Mouse (Mus musculus) embryonic facial prominence, embryonic 15.5 days (tissue): ENCODE results near the gene Slc22a20. TPM values are rescaled to one million over a fixed set of nuclear protein-coding genes. Genes with fewer than 3 reads are reported as not detected.

Source experiments
- ATAC-seq: fragments of 200-750 bp; cut with Nextera tagmentation; 2 replicates; pipeline ENCODE4 v1.8.0; 2017; ENCODE audit warnings: low read depth, moderate TSS enrichment; ENCODE audit not compliant: insufficient number of reproducible peaks, low FRiP score, low TSS enrichment
- H3K27ac ChIP-seq: fragments of 300-500 bp; sonication (generic); replicated peaks from 2 replicates; pipeline ENCODE4 v1.5.1; 2015; ENCODE audit warnings: mild to moderate bottlenecking, inconsistent platforms
- H3K27me3 ChIP-seq: fragments of 300-500 bp; sonication (generic); 2 replicates; pipeline ENCODE4 v1.6.1; 2015; ENCODE audit warnings: inconsistent platforms
- H3K36me3 ChIP-seq: fragments of 300-500 bp; sonication (generic); 2 replicates; pipeline ENCODE4 v1.6.1; 2015; ENCODE audit warnings: mild to moderate bottlenecking, inconsistent platforms
- H3K4me1 ChIP-seq: fragments of 300-500 bp; sonication (generic); 2 replicates; pipeline ENCODE4 v1.6.1; 2015; ENCODE audit warnings: inconsistent platforms
- H3K4me2 ChIP-seq: fragments of 300-500 bp; sonication (generic); replicated peaks from 2 replicates; pipeline ENCODE4 v1.6.1; 2015; ENCODE audit warnings: mild to moderate bottlenecking, inconsistent platforms
- H3K4me3 ChIP-seq: fragments of 300-500 bp; sonication (generic); replicated peaks from 2 replicates; pipeline ENCODE4 v1.5.1; 2015; ENCODE audit warnings: mild to moderate bottlenecking, inconsistent platforms
- H3K9ac ChIP-seq: fragments of 300-500 bp; sonication (generic); 2 replicates; pipeline ENCODE4 v1.6.1; 2015; ENCODE audit warnings: inconsistent platforms
- H3K9me3 ChIP-seq: fragments of 300-500 bp; sonication (generic); replicated peaks from 2 replicates; pipeline ENCODE4 v1.6.1; 2016; ENCODE audit warnings: inconsistent platforms
- WGBS: fragments of 180-500 bp; shearing (Covaris S2); methylation state at CpG from one replicate; pipeline ENCODE4 v1.1.7; 2015; 5-methylcytosine and 5-hydroxymethylcytosine counted together
- polyA plus RNA-seq: library from polyadenylated mRNA; unstranded; fragments of >200 nt; fragmentation: Nextera tagmentation; extraction: Ambion mirVana; gene quantifications from 2 replicates; pipeline ENCODE4 v1.2.1, GENCODE M21; 2015

The Slc22a20 gene
- polyA plus RNA-seq, 1 experiment from 2014 or later, result not detected

DNA sequence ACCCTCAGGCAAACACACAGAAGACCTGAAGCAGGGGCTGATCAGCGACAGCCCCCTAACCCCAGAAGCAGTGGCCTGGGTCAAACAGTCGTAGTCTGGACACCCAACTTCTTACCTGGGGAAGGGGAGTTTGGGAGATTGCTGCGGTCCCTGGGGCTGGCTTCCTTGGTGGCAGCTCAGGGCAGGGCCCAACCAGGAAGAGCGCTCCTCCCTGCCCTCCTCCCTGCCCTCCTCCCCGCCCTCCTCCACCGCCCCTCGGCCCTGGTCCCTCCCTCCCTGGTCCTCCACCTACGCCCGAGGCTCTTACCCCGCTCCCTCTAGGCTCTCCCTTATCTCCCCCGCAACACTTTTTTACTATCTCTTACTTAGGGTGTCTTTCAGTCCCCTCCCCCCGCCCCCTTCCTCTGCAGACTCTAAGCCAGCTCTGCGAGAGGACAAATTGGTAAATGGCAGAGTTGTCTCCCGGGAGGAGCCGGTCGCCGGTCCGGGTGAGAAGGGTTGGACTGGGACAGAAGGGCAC is 29.1 kb upstream of the Slc22a20 start:
- no peaks in the 10 kb centered on the region for H3K9me3 ChIP-seq
- H3K4me3 ChIP-seq, result peak overlapping the region; percentile 59
- ATAC-seq, result peak; percentile 80
- 3% methylated on average over 18 of the region's 18 CpGs for WGBS
- no peaks in the 10 kb centered on the region for H3K27me3 ChIP-seq
- peak overlapping the region; percentile 82 for H3K27ac ChIP-seq
- peaks cover 31% of the 10 kb centered on the region for H3K4me1 ChIP-seq
- H3K4me2 ChIP-seq, result peak overlapping the region; percentile 90
- H3K36me3 ChIP-seq, result peaks cover 6% of the 10 kb centered on the region; the same call in 1 of the 2 replicates
- peak overlapping the region; percentile 64 for H3K9ac ChIP-seq

DNA sequence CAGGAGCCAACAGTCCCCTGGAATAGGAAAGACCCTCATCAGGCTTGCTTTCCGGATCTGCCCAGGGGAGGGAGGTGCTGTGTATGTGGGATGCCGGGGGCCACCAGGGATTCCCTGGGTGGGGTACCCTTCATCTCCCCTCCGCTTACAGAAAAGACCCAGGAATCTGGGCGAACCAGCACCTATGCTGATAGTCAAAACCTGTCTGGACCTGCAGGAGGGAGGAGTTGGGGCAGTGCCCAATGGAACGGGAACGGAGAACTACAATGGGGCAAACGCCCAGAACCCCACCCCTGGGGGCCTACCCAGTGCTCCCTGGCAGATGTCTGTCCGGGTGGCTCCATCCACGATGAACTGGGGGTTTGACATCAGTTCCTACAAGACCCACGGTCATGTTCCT is 27.7 kb upstream of the Slc22a20 start:
- 74% methylated on average over 10 of the region's 10 CpGs for WGBS
- Histone ChIP-seq H3K36me3 (peaks cover 13% of the 10 kb centered on the region; the same call in 1 of the 2 replicates), H3K27me3 (no peaks in the 10 kb centered on the region), H3K4me1 (peaks cover 31% of the 10 kb centered on the region), H3K27ac (no peak overlapping the region), H3K4me3 (peak overlapping the region; percentile 59), H3K9ac (no peak overlapping the region), H3K9me3 (no peaks in the 10 kb centered on the region), H3K4me2 (peak overlapping the region; percentile 90)
- no peak for ATAC-seq

DNA sequence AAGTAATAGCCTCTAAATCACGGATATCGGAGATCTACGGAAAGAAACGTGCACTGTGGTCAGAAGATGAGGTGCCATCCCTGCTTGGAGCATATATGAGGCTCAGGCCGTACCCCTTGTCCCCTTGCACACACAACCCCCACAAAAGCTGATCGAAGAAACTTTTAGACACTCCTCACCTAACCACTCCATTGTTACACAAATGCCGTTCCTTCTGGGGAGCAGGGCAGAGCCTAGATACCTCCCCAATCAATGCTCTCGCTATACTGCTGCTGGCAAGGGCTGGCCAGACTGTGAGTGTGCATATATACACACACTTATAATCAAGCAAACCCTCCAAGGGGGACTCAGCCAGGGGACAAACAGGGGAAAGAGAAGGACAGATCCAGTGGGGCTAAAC is 23.2 kb upstream of the Slc22a20 start:
- H3K4me2 ChIP-seq, result no peak overlapping the region
- peaks cover 35% of the 10 kb centered on the region for H3K36me3 ChIP-seq
- H3K27me3 ChIP-seq, result no peaks in the 10 kb centered on the region
- H3K4me3 ChIP-seq, result no peak overlapping the region
- H3K9me3 ChIP-seq, result no peaks in the 10 kb centered on the region
- WGBS, result 70% methylated on average over 8 of the region's 8 CpGs
- H3K9ac ChIP-seq, result no peak overlapping the region
- ATAC-seq, result no peak
- H3K27ac ChIP-seq, result no peak overlapping the region
- H3K4me1 ChIP-seq, result peaks cover 5% of the 10 kb centered on the region

DNA sequence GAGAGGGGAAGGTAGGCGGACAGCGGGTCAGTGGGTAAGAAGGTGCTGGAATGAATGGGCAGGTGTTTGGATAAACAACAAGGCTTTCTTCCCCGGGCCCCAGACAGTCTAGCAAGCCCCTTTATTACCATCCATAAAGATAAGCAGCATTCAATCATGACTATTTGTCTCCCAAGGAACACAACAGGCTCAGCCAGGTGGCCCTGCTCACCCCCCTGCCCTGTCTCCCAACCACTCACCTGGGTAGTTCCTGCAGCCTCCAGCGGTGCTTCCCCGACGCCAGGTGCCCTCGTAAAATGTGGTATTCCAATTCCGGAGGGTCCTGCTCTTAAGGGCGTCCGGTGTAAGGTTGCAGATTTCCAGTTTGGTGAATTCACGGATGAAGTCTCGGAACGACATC is 21.1 kb upstream of the Slc22a20 start:
- Histone ChIP-seq H3K9me3 (no peaks in the 10 kb centered on the region), H3K36me3 (peaks cover 39% of the 10 kb centered on the region), H3K27ac (no peak overlapping the region), H3K9ac (no peak overlapping the region), H3K4me1 (no peaks in the 10 kb centered on the region), H3K4me2 (no peak overlapping the region), H3K4me3 (no peak overlapping the region), H3K27me3 (no peaks in the 10 kb centered on the region)
- WGBS, result 82% methylated on average over 13 of the region's 13 CpGs
- no peak for ATAC-seq

DNA sequence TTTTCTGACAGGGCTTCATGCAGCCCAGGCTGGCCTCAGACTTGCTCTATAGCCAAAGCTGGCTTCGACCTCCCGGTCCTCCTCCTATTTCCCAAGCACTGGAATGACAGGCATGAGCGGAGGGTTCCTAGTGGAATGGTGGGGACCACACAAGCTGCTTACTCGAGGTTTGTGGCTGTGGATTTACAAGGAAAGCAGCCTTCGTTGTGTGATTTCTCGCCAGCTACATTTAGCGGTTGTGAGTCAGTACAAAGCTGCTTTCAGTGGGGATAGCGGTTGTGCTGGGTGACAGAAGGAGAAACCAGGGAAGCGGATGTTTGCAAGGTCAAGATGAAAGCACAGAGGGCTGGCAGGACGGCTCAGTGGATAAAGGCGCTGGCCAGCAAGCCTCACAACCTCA is 19.6 kb upstream of the Slc22a20 start:
- H3K36me3 ChIP-seq, result peaks cover 37% of the 10 kb centered on the region
- H3K4me2 ChIP-seq, result no peak overlapping the region
- no peak overlapping the region for H3K9ac ChIP-seq
- H3K9me3 ChIP-seq, result no peaks in the 10 kb centered on the region
- 57% methylated on average over 11 of the region's 11 CpGs for WGBS
- no peak for ATAC-seq
- H3K27ac ChIP-seq, result no peak overlapping the region
- H3K27me3 ChIP-seq, result no peaks in the 10 kb centered on the region
- no peak overlapping the region for H3K4me3 ChIP-seq
- H3K4me1 ChIP-seq, result no peaks in the 10 kb centered on the region

DNA sequence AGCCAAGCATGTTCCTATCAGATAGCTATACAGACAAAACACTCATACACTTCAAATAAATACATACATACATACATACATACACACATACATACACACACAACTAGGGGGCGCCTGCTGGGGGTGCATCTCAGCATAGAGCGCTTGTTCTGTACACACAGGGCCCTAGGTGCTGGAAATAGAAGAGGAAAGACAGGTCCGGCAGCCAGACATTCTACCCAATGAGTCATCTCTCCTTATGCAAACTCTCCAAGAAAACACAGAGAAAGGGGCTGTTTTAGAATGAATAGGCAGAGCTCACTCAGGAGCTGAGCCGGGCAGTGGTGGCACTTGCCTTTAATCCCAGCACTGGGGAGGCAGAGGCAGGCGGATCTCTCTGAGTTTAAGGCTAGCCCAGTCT is 14.0 kb upstream of the Slc22a20 start:
- Histone ChIP-seq H3K4me2 (no peak overlapping the region), H3K4me1 (no peaks in the 10 kb centered on the region), H3K9me3 (no peaks in the 10 kb centered on the region), H3K9ac (no peak overlapping the region), H3K27ac (no peak overlapping the region), H3K36me3 (peaks cover 28% of the 10 kb centered on the region), H3K4me3 (no peak overlapping the region), H3K27me3 (no peaks in the 10 kb centered on the region)
- 71% methylated on average over 5 of the region's 5 CpGs for WGBS
- no peak for ATAC-seq

DNA sequence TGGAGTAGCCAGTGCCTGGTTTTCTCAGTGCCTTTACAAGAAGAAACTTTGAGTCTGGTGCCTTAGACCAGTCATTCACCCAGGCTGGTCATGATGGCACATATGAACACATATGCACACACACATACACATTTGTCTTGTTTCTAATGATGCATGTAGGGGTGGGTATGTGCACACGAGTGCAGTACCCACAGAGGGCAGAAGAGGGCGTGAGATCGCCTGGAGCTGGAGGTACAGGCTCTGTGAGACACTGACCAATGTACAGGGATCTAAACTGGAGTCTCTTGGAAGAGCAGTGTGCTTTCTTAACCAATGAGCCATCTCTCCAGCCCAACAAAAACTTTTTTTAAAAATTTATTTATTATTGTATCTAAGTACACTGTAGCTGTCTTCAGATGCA is 12.2 kb upstream of the Slc22a20 start:
- H3K9me3 ChIP-seq, result no peaks in the 10 kb centered on the region
- no peak overlapping the region for H3K4me3 ChIP-seq
- no peaks in the 10 kb centered on the region for H3K27me3 ChIP-seq
- no peak overlapping the region for H3K27ac ChIP-seq
- no peak for ATAC-seq
- no peak overlapping the region for H3K9ac ChIP-seq
- no peaks in the 10 kb centered on the region for H3K4me1 ChIP-seq
- no peak overlapping the region for H3K4me2 ChIP-seq
- 81% methylated on average over 3 of the region's 3 CpGs for WGBS
- H3K36me3 ChIP-seq, result peaks cover 44% of the 10 kb centered on the region

DNA sequence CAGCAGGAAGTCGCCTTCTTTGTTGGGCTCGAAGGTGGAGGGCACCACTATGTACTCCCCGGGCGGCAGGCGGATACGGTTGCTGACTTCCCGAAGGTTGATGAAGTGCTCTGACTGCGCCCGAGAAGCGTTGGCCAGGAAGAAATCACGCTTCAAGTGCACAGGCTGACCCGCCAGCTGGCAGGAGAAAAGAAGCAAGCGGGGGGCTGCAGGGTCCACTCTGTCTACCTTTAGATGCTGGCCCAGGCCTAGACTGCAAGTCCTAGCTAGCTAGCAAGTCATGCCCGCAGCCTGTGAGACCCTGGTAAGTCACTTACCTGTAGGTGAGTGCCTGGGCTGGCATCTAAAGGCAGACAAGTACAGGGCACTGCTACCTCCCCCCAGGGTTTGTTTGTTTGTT is 8.8 kb upstream of the Slc22a20 start:
- Histone ChIP-seq H3K9ac (no peak overlapping the region), H3K4me2 (no peak overlapping the region), H3K9me3 (no peaks in the 10 kb centered on the region), H3K4me3 (no peak overlapping the region), H3K36me3 (peaks cover 57% of the 10 kb centered on the region), H3K27ac (no peak overlapping the region), H3K27me3 (no peaks in the 10 kb centered on the region), H3K4me1 (0 out of 2 replicates have a peak, but pooled peaks cover 2% of the 10 kb centered on the region)
- ATAC-seq, result no peak
- 85% methylated on average over 14 of the region's 14 CpGs for WGBS

DNA sequence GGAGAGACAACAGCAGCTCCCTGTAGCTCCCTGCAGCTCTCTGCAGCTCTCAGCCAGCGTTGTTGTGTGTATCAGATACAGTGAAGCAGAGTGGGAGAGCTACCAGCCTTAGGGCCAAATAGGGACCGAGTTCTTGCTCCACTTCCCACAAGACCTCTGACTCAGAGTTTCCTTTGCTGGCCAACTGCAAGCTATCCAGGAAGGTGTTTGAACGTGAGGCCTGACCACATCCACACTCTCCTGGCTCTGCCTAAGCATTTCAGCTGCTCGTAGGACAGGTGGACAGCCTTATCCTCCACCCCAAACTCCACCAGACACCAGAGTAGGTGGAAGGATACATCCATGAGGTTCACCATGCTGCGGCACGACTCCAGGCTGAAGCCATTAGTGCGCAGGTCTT is 6.1 kb upstream of the Slc22a20 start:
- 74% methylated on average over 7 of the region's 7 CpGs for WGBS
- ATAC-seq, result no peak

DNA sequence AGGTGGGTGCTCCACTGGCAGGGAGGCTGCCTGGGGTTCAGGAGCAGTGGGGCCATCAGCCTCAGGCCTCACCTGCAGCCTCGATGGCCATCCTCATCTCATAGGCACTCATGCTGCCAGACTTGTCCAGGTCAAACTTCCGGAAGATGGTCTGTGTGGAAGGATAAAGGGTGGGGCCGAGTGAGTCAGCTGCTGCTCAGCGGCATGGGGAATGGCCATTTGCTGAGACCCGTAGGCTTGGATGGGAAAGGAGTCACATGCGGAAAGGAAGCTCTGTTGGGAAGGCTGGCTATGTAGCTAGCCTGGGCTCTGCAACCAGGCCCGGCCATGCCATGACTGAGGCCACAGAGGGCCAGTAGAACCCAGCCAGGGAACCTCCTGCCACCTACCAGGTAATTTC is 5.5 kb upstream of the Slc22a20 start:
- no peak for ATAC-seq
- Histone ChIP-seq H3K27me3 (no peaks in the 10 kb centered on the region), H3K36me3 (peaks cover 41% of the 10 kb centered on the region), H3K9ac (no peak overlapping the region), H3K4me1 (peaks cover 20% of the 10 kb centered on the region), H3K9me3 (no peaks in the 10 kb centered on the region), H3K27ac (no peak overlapping the region), H3K4me2 (no peak overlapping the region), H3K4me3 (no peak overlapping the region)
- WGBS, result 83% methylated on average over 7 of the region's 7 CpGs

More for the DNA sequence above, 6.1 kb upstream of the Slc22a20 start:
- Histone ChIP-seq H3K4me1 (peaks cover 20% of the 10 kb centered on the region), H3K36me3 (peaks cover 43% of the 10 kb centered on the region), H3K27me3 (no peaks in the 10 kb centered on the region), H3K9ac (no peak overlapping the region), H3K27ac (no peak overlapping the region), H3K4me3 (no peak overlapping the region), H3K4me2 (no peak overlapping the region), H3K9me3 (no peaks in the 10 kb centered on the region)

DNA sequence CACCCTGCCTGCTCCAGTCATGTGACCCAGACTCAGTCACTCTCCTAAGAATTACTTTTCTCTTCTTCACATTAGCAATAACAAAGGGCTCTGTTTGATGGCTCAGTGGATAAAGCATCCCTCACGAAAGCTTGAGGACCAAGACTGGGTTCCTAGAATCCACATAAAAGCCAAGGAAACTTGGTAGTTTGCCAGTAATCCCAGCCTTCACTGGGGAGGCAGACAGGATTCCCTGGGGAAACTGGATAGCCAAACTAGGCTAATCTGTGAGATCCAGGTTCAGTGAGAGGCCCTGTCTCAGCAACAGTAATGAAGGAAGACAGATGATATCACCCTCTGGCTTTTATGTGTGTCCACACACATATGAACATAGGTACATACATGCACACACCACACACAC is 5.0 kb upstream of the Slc22a20 start:
- Histone ChIP-seq H3K27ac (no peak overlapping the region), H3K9me3 (no peaks in the 10 kb centered on the region), H3K4me3 (no peak overlapping the region), H3K27me3 (no peaks in the 10 kb centered on the region), H3K4me1 (peaks cover 20% of the 10 kb centered on the region), H3K9ac (no peak overlapping the region), H3K4me2 (no peak overlapping the region), H3K36me3 (peaks cover 37% of the 10 kb centered on the region)
- 53% methylated on average over 1 of the region's 1 CpGs for WGBS
- ATAC-seq, result no peak

DNA sequence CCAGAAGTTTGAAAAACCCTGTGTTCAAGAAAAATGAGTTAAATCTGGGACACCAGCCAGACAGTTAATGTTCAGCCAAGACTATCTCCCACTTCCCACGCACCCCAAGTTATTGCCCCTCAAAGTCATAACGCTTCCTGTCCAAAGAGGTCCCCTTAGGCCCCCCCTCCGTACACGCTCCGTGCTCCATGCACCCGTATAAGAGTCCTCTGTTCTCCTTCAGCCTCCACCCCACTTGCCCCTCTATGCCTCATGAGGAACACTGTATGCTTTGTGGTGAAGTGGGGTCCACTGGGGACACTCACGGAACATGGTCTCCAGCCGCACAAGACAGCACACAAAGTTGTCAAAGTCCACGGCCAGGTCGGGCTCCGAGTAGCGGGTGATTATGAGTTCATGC is 4.1 kb upstream of the Slc22a20 start:
- ATAC-seq, result no peak

More for the DNA sequence above, 4.1 kb upstream of the Slc22a20 start:
- Histone ChIP-seq H3K27ac (no peak overlapping the region), H3K4me1 (peaks cover 20% of the 10 kb centered on the region), H3K4me2 (no peak overlapping the region), H3K27me3 (no peaks in the 10 kb centered on the region), H3K9me3 (no peaks in the 10 kb centered on the region), H3K4me3 (no peak overlapping the region), H3K36me3 (peaks cover 33% of the 10 kb centered on the region), H3K9ac (no peak overlapping the region)
- 87% methylated on average over 12 of the region's 12 CpGs for WGBS
